Mouse (Mus musculus) erythroblast, embryonic 14.5 days (primary cell): ENCODE data around the gene Nav2. TPM values are rescaled to one million over a fixed set of nuclear protein-coding genes. Genes with fewer than 3 reads are reported as not detected.
A peak's percentile ranks its signal among the peaks of the same experiment; 100 is the strongest.

Experiments used
- H3K27me3 ChIP-seq: 2 replicates; pipeline ENCODE4 v1.6.1; 2012; ENCODE audit warnings: inconsistent platforms; ENCODE audit not compliant: control insufficient read depth
- H3K36me3 ChIP-seq: 2 replicates; pipeline ENCODE4 v1.6.1; 2012; ENCODE audit warnings: mild to moderate bottlenecking, inconsistent platforms; ENCODE audit not compliant: control insufficient read depth
- H3K4me1 ChIP-seq: 2 replicates; pipeline ENCODE4 v1.6.1; 2012; ENCODE audit warnings: inconsistent platforms; ENCODE audit not compliant: control insufficient read depth
- H3K4me3 ChIP-seq: replicated peaks from 2 replicates; pipeline ENCODE3; 2012; ENCODE audit warnings: moderate library complexity, mild to moderate bottlenecking, inconsistent platforms
- H3K9me3 ChIP-seq: 2 replicates; pipeline ENCODE4 v1.6.1; 2012; ENCODE audit warnings: low read length, inconsistent platforms, mixed read lengths; ENCODE audit not compliant: control insufficient read depth
- GATA1 ChIP-seq: IDR thresholded peaks from 2 replicates; pipeline ENCODE4 v1.6.1; 2012; ENCODE audit warnings: low read length, inconsistent platforms, mixed read lengths
- TAL1 ChIP-seq: IDR thresholded peaks from 3 replicates; pipeline ENCODE4 v1.6.1; 2012; ENCODE audit warnings: low read length, inconsistent platforms, mixed read lengths
- polyA plus RNA-seq: library from polyadenylated mRNA; stranded (reverse); fragments of >175 nt; gene quantifications from 2 replicates; pipeline ENCODE4 v1.2.3, GENCODE M21; 2012

The Nav2 gene
- polyA plus RNA-seq, 1 experiment: 0.11 TPM

DNA sequence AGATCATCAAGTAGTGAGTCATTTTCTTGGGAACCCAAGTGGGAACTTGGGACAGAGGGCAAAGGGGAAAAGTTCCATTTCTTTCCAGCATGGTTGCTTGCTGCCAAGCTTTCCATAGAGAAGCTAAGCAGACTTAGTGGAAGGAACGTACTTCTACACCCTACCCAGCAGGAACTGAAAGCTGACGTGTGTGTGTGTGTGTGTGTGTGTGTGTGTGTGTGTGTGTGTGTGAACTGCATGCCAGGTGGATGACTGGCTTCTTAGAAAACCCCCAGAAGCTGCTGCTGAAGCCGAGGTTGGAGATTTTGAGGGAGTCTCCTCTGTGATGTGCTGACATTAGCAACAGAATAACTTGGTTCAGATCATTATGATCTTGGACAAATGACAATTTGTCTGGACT lies 406.5 kb downstream of the Nav2 start:
- peaks cover 12% of the 10 kb centered on the region for H3K9me3 ChIP-seq

GRCm38 (mm10) chr7:49316600-49316999 lies 408.1 kb downstream of the Nav2 start:
- H3K4me3 ChIP-seq: no peak overlapping the region
- H3K27me3 ChIP-seq: no peaks in the 10 kb centered on the region
- no peak for TF ChIP-seq TAL1
- TF ChIP-seq GATA1: no peak
- no peaks in the 10 kb centered on the region for H3K36me3 ChIP-seq
- H3K9me3 ChIP-seq: peaks cover 6% of the 10 kb centered on the region
- H3K4me1 ChIP-seq: peaks cover 46% of the 10 kb centered on the region

More for the DNA sequence above, 406.5 kb downstream of the Nav2 start:
- TF ChIP-seq GATA1: no peak
- no peak for TF ChIP-seq TAL1
- H3K4me3 ChIP-seq: no peak overlapping the region
- H3K36me3 ChIP-seq: no peaks in the 10 kb centered on the region
- H3K27me3 ChIP-seq: no peaks in the 10 kb centered on the region
- H3K4me1 ChIP-seq: peaks cover 37% of the 10 kb centered on the region

- Histone ChIP-seq H3K27me3 (no peaks in the 10 kb centered on the region), H3K4me3 (no peak overlapping the region), H3K36me3 (no peaks in the 10 kb centered on the region), H3K9me3 (no peaks in the 10 kb centered on the region), H3K4me1 (peaks cover 56% of the 10 kb centered on the region)
- TF ChIP-seq GATA1 (no peak), TAL1 (no peak)
These were observed 409.8 kb downstream of the Nav2 start for GRCm38 (mm10) chr7:49318183-49318897.

DNA sequence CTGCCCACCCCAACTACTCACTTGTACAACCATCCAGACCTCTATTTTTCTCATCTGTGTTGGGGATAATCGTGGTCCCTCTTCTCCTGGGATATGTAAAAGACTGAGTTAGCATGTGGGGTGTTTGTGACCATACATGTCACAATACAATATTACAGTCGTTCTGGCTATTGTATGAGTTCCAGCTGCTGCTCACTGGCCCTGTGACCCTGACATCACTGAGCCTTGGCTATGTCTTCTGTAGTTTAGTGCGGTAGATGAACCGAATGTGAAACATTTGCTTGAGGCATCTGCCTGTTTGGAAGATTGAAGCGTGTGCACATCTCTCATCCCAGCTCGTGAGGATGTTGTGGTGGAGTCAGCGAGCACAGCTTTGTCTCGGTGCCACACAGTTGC lies 410.4 kb downstream of the Nav2 start:
- Histone ChIP-seq H3K9me3 (no peaks in the 10 kb centered on the region), H3K4me1 (peaks cover 60% of the 10 kb centered on the region), H3K27me3 (no peaks in the 10 kb centered on the region), H3K4me3 (no peak overlapping the region), H3K36me3 (no peaks in the 10 kb centered on the region)
- TF ChIP-seq TAL1: no peak
- no peak for TF ChIP-seq GATA1

DNA sequence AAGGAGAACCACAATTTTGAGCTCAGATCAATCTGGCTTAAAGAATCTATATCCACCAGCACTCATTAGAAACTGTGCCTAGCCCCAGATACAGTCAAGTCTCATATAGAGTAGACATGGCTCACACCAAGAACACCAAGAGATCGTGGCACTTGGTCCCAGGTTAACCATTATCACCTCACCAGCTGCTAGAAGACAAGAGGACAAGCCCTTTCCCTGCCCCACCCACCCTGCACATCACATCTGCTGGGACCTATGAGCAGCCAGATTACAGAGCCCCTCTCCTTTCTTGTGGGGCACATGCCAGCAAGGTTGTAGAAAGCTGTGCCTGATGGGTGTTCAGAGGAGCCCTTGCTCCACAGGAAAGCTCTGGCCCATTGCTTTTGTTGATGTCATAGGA lies 411.5 kb downstream of the Nav2 start:
- peaks cover 62% of the 10 kb centered on the region for H3K4me1 ChIP-seq
- no peak for TF ChIP-seq GATA1
- no peak for TF ChIP-seq TAL1
- no peak overlapping the region for H3K4me3 ChIP-seq
- H3K27me3 ChIP-seq: no peaks in the 10 kb centered on the region
- peaks cover 4% of the 10 kb centered on the region for H3K9me3 ChIP-seq
- H3K36me3 ChIP-seq: no peaks in the 10 kb centered on the region; the same call in 1 of the 2 replicates

DNA sequence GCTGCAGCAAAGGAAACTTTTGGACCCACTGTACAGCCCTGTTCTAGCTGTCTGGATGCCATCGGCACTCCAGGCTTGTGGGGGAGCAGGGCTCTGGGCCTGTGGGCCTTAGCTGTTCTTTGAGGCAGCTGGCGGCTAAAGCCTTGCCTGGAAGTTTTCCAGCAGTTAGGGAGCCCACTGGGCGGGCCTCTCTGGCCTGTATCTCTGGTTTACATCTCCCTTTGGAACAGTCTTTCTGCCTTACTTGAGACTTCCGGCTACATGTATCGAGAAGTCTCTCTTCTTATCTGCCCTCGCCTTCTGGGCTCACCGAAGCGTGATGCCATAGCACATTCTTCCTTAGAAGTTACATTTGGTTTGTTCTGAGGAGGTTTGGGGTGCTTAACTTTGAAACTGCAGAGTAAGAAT lies 412.6 kb downstream of the Nav2 start:
- peaks cover 4% of the 10 kb centered on the region for H3K9me3 ChIP-seq
- TF ChIP-seq TAL1 (peak; percentile 74), GATA1 (peak; percentile 82)
- no peaks in the 10 kb centered on the region for H3K27me3 ChIP-seq
- no peaks in the 10 kb centered on the region; the same call in 1 of the 2 replicates for H3K36me3 ChIP-seq
- peak overlapping the region; percentile 38 for H3K4me3 ChIP-seq
- peaks cover 74% of the 10 kb centered on the region for H3K4me1 ChIP-seq

GRCm38 (mm10) chr7:49322179-49322578 lies 413.7 kb downstream of the Nav2 start:
- no peak for TF ChIP-seq TAL1
- no peak for TF ChIP-seq GATA1
- Histone ChIP-seq H3K4me1 (peaks cover 84% of the 10 kb centered on the region), H3K9me3 (peaks cover 4% of the 10 kb centered on the region), H3K4me3 (peak overlapping the region; percentile 38), H3K36me3 (no peaks in the 10 kb centered on the region; the same call in 1 of the 2 replicates), H3K27me3 (no peaks in the 10 kb centered on the region)

DNA sequence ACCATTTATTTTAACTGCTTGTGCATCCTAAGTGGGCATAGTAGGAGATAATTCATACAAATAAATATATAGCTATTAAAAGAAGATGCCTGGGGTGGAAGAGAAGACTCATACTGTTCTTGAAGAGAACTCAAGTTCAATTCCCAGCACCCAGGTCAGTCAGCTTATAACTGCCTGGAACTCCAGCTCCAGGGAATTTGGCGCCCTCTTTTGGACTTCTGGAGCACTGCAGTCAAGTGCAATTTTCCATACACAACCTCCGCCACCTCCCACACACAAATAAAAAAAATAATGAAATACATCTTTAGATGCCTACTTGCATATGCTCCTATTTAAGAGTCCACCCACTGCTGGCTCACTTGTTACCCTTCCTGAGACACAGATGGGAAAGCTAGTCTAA lies 416.1 kb downstream of the Nav2 start:
- H3K9me3 ChIP-seq: peaks cover 4% of the 10 kb centered on the region
- H3K4me1 ChIP-seq: peaks cover 81% of the 10 kb centered on the region
- no peaks in the 10 kb centered on the region for H3K27me3 ChIP-seq
- TF ChIP-seq GATA1 (no peak), TAL1 (no peak)
- H3K36me3 ChIP-seq: no peaks in the 10 kb centered on the region; the same call in 1 of the 2 replicates
- H3K4me3 ChIP-seq: no peak overlapping the region

GRCm38 (mm10) chr7:49326136-49326722 lies 417.7 kb downstream of the Nav2 start:
- no peak for TF ChIP-seq GATA1
- no peak for TF ChIP-seq TAL1
- H3K4me1 ChIP-seq: peaks cover 64% of the 10 kb centered on the region
- no peaks in the 10 kb centered on the region; the same call in 1 of the 2 replicates for H3K36me3 ChIP-seq
- H3K4me3 ChIP-seq: no peak overlapping the region
- no peaks in the 10 kb centered on the region for H3K27me3 ChIP-seq
- peaks cover 4% of the 10 kb centered on the region for H3K9me3 ChIP-seq
